Mouse (Mus musculus) NIH3T3 (cell line): ENCODE results near the gene Usp19.

ENCODE experiments used
- DNase-seq: peaks from one replicate; pipeline ENCODE4 v3.0.0-alpha.2; 2012; ENCODE audit warnings: low read depth

The Usp19 gene

DNA sequence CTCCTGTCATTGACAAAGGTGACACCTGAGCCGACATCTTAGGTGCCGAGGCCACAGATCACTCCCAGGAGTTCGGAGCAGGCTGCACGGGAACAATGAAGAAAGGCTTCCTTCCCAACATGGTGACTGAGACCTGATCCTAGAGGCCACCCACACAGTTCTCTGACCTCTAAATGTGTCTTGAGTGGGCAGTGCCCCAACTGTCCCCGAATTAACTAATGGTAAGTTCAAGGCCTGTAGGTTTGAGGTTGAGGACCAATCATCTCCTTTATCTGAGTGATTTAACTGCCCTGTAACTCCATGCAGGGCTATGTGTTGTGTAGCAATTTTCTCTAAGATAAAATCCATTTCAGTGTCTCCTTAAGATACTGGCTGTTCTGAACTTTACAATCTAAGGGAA, 21.0 kb upstream of the Usp19 start:
- no peak for DNase-seq

DNA sequence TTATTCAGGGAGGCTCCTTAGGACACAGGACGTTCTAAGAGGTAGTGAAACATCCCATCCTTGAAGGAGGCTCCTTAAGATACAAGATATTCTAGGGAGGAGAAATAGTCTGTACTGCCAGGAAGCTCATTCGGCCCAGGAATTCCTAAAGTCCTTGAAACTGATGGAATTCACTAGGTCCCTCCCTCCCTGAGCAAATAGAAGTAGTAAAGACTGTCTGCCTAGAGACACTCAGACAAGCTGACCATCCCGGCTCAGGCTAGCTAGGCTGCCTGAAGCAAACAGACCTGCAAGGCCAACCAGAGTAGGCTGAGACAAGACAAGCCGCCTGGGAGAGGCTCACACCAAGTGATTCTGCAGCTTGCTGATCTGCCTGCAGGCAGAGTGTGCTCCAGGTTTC, 20.6 kb upstream of the Usp19 start:
- no peak for DNase-seq

DNA sequence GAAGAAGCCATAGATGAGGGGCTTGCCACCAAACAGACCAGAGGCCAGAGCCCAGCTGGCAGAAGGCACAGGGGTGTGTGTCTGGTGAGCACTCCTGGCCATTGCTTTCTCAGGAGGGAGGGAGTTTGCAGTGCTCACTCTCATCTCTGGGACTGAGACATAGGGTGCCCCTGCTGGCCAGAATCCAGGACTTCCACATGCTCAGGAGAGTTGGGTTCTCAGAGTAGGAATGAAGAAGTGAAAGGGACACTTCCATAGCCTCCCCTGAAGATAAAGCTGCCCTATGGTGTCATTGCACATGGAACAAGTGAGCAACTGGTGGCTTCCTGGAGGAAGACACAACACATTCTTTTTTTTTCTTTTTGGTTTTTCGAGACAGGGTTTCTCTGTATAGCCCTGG, 15.9 kb upstream of the Usp19 start:
- peak; percentile 22 for DNase-seq

DNA sequence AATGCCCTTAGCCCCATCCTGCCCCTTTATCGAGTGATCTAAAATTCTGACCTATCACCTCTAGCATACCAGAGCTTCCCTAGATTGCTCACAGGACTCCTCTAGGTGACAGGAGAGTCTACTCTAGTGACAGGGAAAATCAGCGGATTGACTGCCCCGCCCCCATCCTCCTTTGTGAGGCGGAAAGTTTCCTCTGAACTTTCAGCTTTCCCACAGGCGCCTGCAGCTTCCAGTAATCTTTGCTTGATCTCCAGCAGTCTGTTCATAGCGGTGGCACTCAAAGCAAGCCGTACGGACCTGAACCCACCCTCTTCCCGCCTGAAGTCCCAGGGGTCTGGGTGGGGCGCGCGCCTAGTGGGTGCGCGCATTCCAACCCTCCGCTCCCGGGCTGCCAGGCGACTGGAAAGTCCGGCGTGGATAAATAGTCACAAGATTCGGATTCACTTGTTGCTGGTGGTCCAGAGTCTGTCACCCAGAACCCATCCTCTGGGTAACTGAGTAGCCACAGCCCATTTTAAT, 11.7 kb upstream of the Usp19 start:
- peak; percentile 90 for DNase-seq

DNA sequence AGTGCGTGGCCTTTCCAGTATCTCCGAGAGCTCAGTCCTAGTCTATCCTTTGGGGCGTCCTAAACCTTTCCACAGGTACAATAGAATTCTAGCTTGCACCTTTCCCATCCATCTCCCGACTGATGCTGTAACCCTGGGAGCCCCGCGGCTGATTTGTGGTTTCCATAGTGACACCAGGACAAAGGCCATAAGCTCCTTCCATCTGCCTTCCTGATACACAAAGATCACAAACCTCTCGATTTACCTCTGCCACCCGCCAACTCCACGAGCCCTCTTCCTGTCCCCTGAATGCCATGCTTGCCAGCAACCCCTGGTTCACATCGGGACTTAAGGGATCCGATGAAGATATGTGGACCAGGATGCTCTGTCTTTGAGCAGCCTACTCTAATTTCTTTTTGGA, 11.2 kb upstream of the Usp19 start:
- no peak for DNase-seq

DNA sequence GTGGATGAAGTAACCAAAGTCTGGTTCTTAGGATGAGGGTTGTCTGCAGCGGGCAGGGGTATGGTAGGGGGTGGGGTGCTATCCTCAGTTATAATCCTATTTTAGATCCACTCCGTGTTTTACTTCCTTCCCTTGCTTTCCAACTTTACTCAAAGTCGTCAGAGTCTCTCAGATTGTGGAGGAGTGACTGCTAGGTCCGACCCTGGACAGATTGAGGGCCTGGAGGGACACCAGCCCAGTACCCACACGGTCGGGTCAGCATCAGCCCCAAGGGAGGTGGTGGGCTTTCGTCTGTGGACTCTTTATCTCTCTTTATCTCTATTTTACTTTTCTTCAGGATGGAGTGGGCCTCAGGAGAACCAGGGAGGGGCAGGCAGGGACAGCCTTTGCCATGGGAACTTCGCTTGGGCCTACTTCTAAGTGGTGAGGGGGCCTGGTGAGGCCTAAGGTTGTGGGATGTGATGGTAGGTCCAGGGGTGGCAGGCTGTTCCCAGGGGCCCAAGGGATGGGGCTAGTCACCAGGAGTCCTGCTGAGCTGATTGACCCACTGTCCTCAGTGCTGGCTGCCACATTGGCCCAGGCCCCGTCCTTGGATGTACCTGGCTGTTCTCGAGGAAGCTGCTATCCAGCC, 10.6 kb upstream of the Usp19 start, which contains the start of gene Lamb2:
Gene Lamb2, plus strand, starts transcription at position 16 of the 631 bp plus-strand sequence.
- DNase-seq = peak; percentile 90

DNA sequence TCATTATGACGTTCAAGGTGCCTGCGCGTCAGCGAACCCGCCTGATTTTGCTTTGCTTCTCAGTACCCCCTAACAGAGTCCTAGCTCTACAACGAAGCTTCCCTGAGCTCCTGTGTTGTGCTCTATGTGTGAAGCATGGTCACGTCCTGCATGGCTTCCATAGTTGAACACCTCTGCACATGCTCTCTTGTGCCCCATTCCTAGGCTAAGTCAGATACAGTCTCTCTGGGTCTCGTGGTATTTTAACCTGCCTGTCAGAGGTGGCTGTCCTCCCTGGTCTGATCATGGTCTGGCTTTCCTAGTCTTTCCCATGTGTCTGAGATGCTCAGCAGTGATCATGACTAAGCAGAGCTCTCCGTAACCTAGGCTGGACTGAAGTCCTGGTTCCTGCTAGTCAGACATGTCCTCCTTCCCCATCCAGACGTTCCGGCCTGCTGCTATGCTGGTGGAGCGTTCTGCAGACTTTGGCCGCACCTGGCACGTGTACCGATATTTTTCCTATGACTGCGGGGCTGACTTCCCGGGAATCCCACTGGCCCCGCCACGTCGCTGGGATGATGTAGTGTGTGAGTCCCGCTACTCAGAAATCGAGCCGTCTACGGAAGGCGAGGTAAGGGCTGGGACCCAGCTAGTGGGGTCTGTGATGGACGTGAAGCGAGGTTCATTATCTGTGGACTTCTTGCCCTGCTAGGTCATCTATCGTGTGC, 9.4 kb upstream of the Usp19 start:
- no peak for DNase-seq

DNA sequence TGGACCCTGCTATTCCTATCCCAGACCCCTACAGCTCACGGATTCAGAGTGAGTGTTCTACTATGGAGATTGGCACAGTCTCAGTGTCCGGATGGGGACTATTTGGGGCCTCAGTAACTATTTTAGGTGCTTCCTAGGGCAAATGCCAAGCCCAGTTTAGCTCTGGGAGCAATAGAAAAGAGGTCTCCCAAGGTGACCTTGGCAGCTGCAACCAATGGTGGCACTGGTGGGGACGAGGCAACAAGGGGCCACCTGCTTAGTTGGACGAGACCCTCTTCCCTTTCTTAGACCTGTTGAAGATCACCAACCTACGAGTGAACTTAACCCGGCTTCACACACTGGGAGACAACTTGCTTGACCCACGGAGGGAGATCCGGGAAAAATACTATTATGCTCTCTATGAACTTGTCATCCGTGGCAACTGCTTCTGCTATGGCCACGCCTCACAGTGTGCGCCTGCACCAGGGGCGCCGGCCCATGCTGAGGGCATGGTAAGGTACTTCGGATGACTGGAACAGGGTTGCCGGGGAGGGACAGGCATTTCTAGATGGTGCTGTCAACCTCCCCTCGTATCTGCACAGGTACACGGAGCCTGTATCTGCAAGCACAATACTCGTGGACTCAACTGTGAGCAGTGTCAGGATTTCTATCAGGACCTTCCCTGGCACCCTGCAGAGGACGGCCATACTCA, 8.7 kb upstream of the Usp19 start:
- no peak for DNase-seq

DNA sequence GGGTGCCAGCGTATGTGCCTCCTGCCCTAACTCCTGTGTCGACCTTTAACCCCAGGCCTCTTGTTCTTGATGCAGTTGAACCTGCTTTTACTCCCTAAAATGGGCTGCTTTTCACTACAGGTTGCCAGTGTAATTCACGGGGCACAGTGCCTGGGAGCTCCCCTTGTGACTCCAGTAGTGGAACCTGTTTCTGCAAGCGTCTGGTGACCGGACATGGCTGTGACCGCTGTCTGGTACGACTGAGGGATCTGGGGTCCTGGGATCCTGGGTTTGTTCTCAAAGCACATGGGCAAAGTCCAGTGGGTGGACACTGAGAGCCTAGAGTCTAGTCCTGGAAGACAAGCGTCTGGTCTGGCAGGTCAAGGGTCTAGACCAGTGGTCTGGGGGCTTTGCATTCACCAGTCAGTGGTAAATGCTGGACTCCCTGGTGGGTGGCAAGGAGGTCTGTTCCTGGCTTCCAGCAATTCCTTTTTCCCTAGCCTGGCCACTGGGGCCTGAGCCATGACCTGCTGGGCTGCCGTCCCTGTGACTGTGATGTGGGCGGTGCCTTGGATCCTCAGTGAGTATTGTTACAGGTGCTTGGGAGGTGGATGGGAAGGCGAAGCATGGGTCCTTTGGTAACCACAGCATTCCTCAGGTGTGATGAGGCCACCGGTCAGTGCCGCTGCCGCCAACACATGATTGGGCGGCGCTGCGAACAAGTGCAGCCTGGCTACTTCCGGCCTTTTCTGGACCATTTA, 7.2 kb upstream of the Usp19 start:
- DNase-seq = no peak

DNA sequence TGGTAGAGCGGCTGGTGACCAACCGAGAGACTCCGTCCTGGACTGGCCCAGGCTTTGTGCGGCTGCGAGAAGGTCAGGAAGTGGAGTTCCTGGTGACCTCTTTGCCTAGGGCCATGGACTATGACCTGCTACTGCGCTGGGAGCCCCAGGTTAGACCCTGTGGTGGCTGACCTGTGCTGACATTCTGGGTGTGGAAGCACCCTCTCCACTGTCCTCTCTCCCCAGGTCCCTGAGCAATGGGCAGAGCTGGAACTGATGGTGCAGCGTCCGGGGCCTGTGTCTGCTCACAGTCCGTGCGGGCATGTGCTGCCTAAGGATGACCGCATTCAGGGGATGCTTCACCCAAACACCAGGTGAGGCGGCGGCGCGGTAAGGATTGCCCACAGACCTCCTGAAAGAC, 6.4 kb upstream of the Usp19 start:
- no peak for DNase-seq

DNA sequence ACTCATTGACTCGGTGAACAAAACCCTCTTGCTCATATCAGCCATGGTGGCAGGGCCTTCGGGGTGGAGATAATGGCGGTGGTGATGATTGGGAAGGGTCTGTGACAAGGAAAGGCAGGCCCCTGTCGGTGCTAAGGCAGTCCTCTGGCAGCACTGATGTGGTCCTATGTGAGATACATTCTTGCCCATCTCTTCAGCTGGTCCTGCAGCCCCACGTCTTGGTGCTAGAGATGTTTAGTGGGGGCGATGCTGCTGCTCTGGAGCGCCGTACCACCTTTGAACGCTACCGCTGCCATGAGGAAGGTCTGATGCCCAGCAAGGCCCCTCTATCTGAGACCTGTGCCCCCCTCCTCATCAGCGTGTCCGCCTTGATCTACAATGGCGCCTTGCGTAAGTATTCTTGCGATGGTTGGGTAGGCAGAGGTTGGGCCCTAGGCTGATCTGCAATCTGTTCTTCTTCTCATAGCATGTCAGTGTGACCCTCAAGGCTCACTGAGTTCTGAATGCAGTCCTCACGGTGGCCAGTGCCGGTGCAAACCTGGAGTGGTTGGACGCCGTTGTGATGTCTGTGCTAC, 5.0 kb upstream of the Usp19 start:
- DNase-seq = no peak

DNA sequence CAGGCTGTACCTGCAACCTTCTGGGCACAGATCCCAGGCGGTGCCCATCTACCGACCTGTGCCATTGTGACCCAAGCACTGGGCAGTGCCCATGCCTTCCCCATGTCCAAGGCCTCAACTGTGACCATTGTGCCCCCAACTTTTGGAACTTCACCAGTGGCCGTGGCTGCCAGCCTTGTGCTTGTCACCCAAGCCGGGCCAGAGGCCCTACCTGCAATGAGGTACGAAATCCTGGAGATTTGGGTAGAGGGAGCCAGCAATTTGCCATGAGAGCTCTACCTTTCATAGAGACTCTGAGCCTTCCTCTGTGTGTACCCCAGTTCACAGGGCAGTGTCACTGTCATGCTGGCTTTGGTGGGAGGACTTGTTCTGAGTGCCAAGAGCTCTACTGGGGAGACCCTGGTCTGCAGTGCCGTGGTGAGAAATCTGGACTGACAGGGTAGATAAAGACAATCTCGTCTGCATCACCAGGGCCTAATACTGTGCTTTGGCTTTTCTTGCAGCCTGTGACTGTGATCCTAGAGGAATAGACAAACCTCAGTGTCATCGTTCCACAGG, 3.4 kb upstream of the Usp19 start:
- DNase-seq = no peak

DNA sequence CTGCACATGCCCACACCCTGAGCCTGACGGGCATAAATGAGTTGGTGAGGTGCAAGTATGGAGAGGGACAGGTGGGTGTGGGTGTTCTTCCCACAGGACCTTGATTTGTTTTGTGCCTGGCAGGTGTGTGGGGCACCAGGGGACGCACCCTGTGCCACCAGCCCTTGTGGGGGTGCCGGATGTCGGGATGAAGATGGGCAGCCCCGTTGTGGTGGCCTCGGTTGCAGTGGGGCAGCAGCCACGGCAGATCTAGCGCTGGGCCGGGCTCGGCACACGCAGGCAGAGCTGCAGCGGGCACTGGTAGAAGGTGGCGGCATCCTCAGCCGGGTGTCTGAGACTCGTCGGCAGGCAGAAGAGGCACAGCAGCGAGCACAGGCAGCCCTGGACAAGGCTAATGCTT, 2.0 kb upstream of the Usp19 start:
- DNase-seq = no peak

DNA sequence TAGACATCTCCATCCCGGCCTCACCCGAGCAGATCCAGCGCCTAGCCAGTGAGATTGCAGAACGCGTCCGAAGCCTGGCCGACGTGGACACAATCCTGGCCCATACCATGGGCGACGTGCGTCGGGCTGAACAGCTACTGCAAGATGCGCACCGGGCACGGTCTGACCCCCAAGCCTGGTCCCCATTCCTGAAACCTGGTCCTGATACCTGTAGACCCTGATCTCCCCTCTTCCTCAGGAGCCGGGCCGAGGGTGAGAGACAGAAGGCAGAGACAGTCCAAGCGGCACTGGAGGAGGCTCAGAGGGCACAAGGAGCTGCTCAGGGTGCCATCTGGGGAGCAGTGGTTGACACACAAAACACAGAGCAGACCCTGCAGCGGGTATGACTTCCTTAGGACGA, 1.2 kb upstream of the Usp19 start:
- DNase-seq = no peak

DNA sequence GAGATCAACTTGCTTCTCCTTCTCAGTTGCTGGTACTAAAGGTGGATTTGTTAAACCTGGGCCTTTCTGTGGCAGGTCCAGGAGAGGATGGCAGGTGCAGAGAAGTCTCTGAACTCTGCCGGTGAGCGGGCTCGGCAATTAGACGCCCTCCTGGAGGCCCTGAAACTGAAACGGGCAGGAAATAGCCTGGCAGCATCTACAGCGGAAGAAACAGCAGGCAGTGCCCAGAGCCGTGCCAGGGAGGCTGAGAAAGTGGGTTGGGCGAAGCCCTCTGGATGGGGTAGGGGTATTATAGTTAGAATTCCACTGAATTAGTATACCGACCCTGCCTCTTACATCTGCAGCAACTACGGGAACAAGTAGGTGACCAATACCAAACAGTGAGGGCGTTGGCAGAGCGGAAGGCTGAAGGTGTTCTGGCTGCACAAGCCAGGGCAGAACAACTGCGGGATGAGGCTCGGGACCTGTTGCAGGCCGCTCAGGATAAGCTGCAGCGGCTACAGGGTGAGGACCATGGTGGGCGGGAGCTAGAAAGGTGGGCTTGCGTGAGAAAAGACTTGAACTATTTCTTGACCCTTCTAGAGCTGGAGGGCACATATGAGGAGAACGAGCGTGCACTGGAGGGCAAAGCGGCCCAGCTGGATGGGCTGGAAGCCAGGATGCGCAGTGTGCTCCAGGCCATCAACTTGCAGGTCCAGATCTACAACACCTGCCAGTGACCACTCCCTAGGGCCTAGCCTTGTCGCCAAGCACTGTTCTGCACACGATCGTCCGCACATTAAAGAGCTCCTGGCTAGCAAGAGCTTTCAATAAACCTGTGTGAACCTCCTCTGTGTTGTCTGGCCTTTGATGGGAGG, 472 bp upstream of the Usp19 start:
- DNase-seq = no peak

DNA sequence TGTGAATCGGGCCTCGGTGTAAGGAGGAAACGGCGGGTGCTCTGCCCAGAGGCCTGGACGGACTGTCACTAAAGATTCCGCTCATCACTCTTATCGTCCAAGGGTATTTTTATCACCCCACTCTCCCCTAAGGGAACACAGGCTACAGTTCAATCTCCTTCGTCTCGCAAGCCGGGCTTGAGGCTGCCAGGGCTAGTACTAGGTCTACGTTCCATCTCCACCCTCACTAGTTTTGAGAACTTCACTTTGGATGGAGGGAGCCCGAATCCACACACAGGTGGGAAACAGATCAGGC, 831 bp downstream of the Usp19 start:
- DNase-seq = no peak

DNA sequence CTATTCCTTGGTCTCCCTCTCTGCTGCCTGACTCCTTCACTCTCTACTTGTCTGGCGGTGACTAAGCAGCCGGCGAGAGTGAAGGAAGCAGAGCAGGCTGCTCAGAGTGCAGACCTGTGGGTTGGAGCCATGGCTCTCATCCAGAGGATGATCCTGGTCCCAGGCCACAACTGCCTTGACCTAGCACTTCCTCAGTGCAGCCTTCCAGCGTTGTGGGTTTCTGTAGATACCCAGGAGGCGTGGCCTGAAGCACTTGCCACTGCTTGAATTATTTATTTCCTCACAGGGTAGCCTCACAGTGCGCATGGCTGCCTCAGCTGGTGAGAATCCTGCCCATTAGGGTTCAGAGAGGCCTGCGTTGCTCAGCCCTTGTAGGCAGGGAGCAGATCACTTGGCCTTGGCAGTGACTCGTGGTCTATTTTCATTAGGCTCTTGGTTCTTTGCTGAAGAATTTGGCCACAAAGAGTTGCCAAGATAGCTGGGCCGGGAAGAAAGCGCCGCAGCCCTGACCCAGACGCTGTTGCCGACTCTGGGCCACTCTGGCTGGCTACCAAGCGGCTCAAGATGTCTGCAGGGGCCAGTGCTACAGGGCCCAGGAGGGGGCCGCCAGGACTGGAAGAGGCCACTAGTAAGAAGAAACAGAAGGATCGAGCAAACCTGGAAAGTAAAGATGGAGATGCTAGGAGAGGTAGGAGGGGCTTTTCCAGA, 1.8 kb downstream of the Usp19 start:
- peak; percentile 60 for DNase-seq

DNA sequence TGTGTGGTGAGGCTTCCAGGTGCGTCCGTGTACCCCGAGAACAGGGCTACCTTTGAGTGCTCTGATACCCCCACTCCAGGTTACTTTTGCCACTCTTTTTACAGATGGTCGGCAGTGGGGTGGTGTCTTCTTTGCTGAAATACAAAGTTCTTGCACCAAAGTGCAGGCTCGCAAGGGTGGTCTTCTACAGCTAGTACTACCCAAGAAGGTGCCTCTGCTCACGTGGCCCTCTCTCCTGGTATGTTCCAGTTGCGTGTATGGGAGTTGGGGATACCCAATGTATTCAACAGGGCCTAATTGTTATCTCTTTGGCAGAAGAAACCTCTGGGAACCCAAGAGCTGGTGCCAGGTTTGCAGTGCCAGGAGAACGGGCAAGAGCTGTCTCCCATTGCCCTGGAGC, 2.8 kb downstream of the Usp19 start:
- no peak for DNase-seq

DNA sequence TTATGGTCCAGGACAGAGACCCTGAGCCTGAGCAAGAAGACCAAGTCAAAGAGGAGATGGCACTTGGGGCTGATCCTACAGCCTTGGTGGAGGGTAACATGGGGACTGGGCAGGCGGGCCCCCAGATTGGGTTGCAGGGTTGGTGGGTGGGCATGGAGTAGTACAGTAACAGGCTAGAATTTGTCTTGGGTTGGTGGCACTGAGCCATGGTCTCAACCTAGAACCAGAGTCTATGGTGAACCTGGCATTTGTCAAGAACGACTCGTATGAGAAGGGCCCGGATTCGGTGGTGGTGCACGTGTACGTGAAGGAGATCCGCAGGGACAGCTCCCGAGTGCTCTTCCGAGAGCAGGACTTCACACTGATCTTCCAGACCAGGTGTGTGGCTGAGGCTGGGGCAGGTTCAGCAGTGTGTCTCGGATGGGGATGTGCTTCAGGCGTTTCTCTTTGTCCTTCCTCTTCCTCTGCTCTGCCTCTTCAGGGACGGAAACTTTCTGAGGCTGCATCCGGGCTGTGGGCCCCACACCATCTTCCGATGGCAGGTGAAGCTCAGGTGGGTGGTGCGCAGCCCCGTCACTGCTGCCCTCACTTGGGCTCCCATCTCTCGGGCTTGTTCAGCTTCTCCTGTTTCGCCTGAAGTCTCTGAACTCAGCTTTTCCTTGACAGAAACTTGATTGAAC, 3.9 kb downstream of the Usp19 start:
- no peak for DNase-seq

DNA sequence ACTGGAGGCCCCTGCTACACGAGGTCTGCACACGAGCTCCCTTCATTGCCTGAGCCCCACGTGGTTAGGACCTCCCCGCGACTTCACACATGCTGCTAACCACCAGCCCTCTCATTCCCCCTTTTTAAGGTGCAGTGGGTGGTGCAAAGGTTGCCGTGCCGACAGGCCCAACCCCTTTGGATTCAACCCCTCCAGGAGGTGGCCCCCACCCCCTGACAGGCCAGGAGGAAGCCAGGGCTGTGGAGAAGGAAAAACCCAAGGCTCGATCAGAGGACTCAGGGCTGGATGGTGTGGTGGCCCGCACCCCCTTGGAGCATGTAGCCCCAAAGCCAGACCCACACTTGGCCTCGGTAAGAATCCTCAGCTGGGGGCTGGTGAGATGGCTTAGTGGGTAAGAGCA, 4.5 kb downstream of the Usp19 start:
- no peak for DNase-seq
